Mouse (Mus musculus) ES-Bruce4 (cell line): ENCODE results near the gene Ier2.

ENCODE experiments used
- CTCF ChIP-seq: IDR thresholded peaks from one replicate; pipeline ENCODE4 v1.8.1; 2011; ENCODE audit warnings: low read depth, low read length
- POLR2A ChIP-seq: IDR thresholded peaks from one replicate; pipeline ENCODE4 v1.8.1; 2011; ENCODE audit warnings: low read length; ENCODE audit not compliant: insufficient read depth

DNA sequence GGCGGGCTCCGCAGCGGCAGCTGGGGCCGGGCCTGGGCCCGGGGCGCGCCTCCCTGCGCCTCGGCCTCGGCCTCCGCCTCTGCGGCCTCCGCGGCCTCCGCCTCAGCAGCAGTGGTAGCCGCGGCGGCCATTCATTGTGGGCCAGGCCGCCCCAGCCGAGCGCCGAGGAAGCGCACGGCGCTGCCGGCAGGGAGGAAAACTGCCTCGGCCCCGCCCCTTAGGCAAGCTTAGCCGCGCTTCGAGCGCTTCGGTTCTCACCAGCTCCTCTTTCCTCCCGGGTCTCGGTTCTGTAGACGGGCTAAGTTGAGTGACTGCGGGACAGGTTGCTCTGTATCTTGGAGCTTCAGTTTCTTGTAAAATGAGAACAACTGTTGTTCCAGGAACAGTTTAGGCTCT, 25.1 kb upstream of the Ier2 start, which contains the start of gene Nacc1:
- TF ChIP-seq POLR2A, result no peak
- no peak for TF ChIP-seq CTCF
